Mouse (Mus musculus) limb, embryonic 14.5 days (tissue): ENCODE results near the gene Cry2. TPM values are rescaled to one million over a fixed set of nuclear protein-coding genes. Genes with fewer than 3 reads are reported as not detected.
"Not testable (repeated sequence)": the region's sequence is repeated elsewhere in the genome, so short reads cannot be mapped to it uniquely, and the experiment has no call there.

ENCODE experiments used
- ATAC-seq: fragments of 200-750 bp; cut with Nextera tagmentation; 2 replicates; pipeline ENCODE4 v1.8.0; 2017; ENCODE audit warnings: low read depth, moderate number of reproducible peaks, moderate TSS enrichment; ENCODE audit not compliant: low FRiP score
- DNase-seq: peaks from one replicate; pipeline ENCODE4 v3.0.0-alpha.2; 2015; ENCODE audit warnings: low spot score
- H3K27ac ChIP-seq: fragments of 300-500 bp; sonication (generic); replicated peaks from 2 replicates; pipeline ENCODE4 v1.5.1; 2014; ENCODE audit warnings: low read depth, mild to moderate bottlenecking, low read length, moderate library complexity, mixed read lengths
- H3K27me3 ChIP-seq: fragments of 300-500 bp; sonication (generic); 2 replicates; pipeline ENCODE4 v1.6.1; 2014; ENCODE audit warnings: low read length, mixed read lengths; ENCODE audit not compliant: control insufficient read depth, insufficient read depth
- H3K36me3 ChIP-seq: fragments of 300-500 bp; sonication (generic); 2 replicates; pipeline ENCODE4 v1.6.1; 2014; ENCODE audit warnings: mild to moderate bottlenecking, low read length, moderate library complexity, mixed read lengths; ENCODE audit not compliant: control insufficient read depth, insufficient read depth
- H3K4me1 ChIP-seq: fragments of 300-500 bp; sonication (generic); 2 replicates; pipeline ENCODE4 v1.6.1; 2014; ENCODE audit warnings: antibody characterized with exemption, low read length, mixed read lengths; ENCODE audit not compliant: control insufficient read depth, insufficient read depth
- H3K4me2 ChIP-seq: fragments of 300-500 bp; sonication (generic); replicated peaks from 2 replicates; pipeline ENCODE4 v1.6.1; 2014; ENCODE audit warnings: low read depth, mild to moderate bottlenecking, low read length, moderate library complexity; ENCODE audit not compliant: severe bottlenecking
- H3K4me3 ChIP-seq: fragments of 300-500 bp; sonication (generic); replicated peaks from 2 replicates; pipeline ENCODE4 v1.5.1; 2014; ENCODE audit warnings: low read length
- H3K9ac ChIP-seq: fragments of 300-500 bp; sonication (generic); 2 replicates; pipeline ENCODE4 v1.6.1; 2014; ENCODE audit warnings: mild to moderate bottlenecking, low read depth, low read length, moderate library complexity; ENCODE audit not compliant: severe bottlenecking
- H3K9me3 ChIP-seq: fragments of 300-500 bp; sonication (generic); 2 replicates; pipeline ENCODE4 v1.6.1; 2016; ENCODE audit warnings: low read length; ENCODE audit not compliant: control insufficient read depth
- POLR2A ChIP-seq: fragments of 200-500 bp; IDR thresholded peaks from 2 replicates; pipeline ENCODE4 v1.8.0; 2012; ENCODE audit warnings: inconsistent platforms, mild to moderate bottlenecking, moderate library complexity, borderline replicate concordance; ENCODE audit not compliant: insufficient read depth, insufficient read length; ENCODE audit errors: extremely low read depth
- WGBS: fragments of 180-500 bp; shearing (Covaris S2); extraction: QIAGEN DNeasy Blood & Tissue Kit; methylation state at CpG from one replicate; pipeline ENCODE4 v1.1.7; 2014; 5-methylcytosine and 5-hydroxymethylcytosine counted together
- polyA plus RNA-seq, 2 experiments: library from polyadenylated mRNA; depleted of rRNA in 1 of 2; stranded (reverse) in 1 of 2; unstranded in 1 of 2; fragments of >200 nt; fragmentation: Nextera tagmentation in 1 of 2; extraction: Ambion mirVana in 1 of 2; gene quantifications; 2 replicates each; pipeline versions ENCODE4 v1.2.1 to v1.2.3; 2012 to 2014

Gene Cry2
- polyA plus RNA-seq, 2 experiments = 27.2 to 30.2 TPM

DNA sequence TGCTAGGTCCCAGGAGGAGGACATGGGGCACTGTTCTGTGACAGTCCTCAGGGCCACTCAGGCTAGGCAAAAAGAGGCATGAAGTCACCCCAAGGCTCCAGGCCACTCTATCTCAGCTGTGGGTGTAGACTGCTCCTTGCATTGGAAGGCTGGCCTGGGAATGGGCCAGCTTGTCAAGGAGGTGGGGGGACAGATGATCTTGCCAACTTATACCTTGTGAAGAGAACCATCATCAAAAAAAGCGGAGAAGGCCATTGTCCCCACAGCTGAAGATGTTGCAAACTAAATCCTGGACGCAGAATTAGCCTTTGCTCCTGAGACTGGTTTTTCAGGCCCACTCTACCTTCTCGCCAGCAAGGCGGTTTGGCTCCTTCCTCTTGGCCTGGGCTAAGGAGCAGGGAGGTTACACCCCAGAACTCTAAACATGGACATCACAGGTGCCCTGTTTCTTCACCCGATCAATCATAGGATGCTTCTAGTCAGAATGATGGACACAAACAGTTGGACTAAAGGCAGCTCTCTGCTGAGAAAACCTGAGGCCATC lies 30.0 kb downstream of the Cry2 start:
- no peak overlapping the region for H3K4me2 ChIP-seq
- ATAC-seq = no peak
- no peak for DNase-seq
- H3K36me3 ChIP-seq = peaks cover 47% of the 10 kb centered on the region
- H3K27ac ChIP-seq = no peak overlapping the region
- peaks cover 7% of the 10 kb centered on the region for H3K27me3 ChIP-seq
- no peak overlapping the region for H3K4me3 ChIP-seq
- WGBS = 95% methylated on average over 5 of the region's 5 CpGs
- no peak for TF ChIP-seq POLR2A
- no peaks in the 10 kb centered on the region for H3K9me3 ChIP-seq
- H3K4me1 ChIP-seq = peaks cover 4% of the 10 kb centered on the region; the same call in 1 of the 2 replicates
- no peak overlapping the region for H3K9ac ChIP-seq

DNA sequence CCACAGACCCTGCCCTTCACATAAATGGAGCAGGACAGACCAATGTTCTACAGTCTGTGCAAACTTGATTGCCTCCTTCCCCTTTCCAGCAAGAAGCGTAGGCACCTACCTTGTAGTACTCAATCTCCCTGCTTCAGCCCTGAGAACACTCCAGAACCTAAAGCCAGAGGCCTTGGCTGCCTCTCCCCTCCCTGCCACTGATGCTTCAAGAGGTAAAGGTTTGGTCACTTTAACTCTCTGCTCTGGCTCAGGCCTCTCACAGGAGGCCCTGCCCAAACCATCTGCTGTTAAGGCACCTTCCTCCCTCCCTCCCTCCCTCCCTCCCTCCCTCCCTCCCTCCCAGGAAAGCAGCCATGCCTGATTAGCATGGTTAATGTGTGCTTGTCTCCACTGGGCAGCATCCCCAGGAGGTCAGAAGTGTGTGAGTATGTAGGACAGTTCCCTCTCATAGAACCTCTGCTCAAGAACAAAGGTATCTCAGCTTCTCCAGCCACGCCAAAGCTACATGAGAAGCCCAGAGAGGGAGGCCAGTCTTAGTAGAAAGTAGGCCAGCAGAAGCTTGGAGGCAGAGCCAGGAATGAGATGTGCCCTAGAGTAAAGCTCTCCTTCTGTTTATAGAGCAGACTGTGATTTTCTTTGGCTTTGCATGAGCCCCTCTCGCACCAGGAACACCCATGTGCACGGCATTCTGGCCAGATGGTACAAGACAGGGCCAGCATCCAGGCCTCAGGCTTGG lies 31.1 kb downstream of the Cry2 start:
- no peak for DNase-seq
- 75% methylated on average over 4 of the region's 4 CpGs for WGBS
- Histone ChIP-seq H3K4me3 (no peak overlapping the region), H3K9me3 (no peaks in the 10 kb centered on the region), H3K9ac (no peak overlapping the region), H3K36me3 (peaks cover 36% of the 10 kb centered on the region), H3K27ac (no peak overlapping the region), H3K27me3 (peaks cover 7% of the 10 kb centered on the region), H3K4me1 (peaks cover 4% of the 10 kb centered on the region; the same call in 1 of the 2 replicates), H3K4me2 (no peak overlapping the region)
- no peak for ATAC-seq
- TF ChIP-seq POLR2A = no peak

DNA sequence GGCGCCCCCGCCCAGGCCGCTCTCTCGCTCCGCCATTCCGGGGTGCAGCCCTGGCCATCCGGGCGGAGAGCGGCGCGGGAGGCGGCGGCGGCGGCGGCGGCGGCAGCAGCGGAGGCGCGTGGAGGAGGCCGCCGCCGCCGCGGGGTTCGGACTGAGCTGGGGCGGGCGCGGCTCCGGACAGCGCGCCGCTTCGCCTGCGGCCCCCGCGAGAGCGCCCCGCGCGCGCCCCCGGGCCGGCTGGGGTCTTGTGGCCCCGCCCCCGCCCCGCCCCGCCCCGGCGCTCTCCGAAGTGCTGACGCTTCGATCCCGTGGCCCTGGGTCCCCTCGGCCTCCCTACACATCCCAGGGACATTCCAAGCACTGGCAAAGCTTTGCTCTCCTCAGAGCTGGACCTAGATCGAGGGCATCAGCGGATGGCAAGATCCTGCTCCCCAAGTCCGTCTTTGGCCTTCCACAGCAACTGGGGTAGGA lies 32.7 kb downstream of the Cry2 start, which contains the start of gene Mapk8ip1:
Mapk8ip1 (minus strand) TSS at position 173 of the 471 bp plus-strand sequence.
- H3K4me3 ChIP-seq = peak within 1 kb of the TSS; percentile 55
- H3K36me3 ChIP-seq = peaks cover 22% of the 10 kb centered on the region
- peak; percentile 13 for DNase-seq
- H3K27ac ChIP-seq = no peak within 1 kb of the TSS
- TF ChIP-seq POLR2A = no peak
- no peaks in the 10 kb centered on the region for H3K9me3 ChIP-seq
- H3K4me2 ChIP-seq = peak within 1 kb of the TSS; percentile 92
- peak within 1 kb of the TSS; percentile 68 for H3K9ac ChIP-seq
- 4% methylated on average over 23 of the region's 59 CpGs for WGBS
- H3K27me3 ChIP-seq = peaks cover 7% of the 10 kb centered on the region
- ATAC-seq = peak; percentile 78
- peaks cover 4% of the 10 kb centered on the region; the same call in 1 of the 2 replicates for H3K4me1 ChIP-seq

DNA sequence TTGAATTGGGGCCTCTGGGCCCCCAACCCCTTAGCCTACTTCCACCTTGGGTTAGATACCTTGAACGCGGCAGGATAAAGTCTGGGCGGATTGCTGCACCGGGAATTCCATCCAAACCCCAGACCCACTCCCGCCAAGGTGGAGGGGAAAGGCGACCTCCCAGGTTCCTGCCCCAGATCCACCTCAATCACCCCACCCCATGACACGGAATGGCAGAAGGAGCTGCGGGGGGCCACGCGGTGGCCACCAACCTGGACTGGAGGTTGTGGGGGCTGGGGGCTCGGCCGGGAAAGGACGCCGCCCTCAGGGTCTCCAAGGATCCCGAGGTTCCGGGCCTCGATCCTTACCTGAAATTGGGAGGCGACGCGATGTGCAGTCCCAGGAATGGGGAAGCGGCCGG lies 33.2 kb downstream of the Cry2 start:
- H3K36me3 ChIP-seq = peaks cover 18% of the 10 kb centered on the region
- H3K9me3 ChIP-seq = no peaks in the 10 kb centered on the region
- DNase-seq (no peak), ATAC-seq (no peak)
- H3K4me3 ChIP-seq = peak overlapping the region; percentile 55
- peaks cover 7% of the 10 kb centered on the region for H3K27me3 ChIP-seq
- peaks cover 4% of the 10 kb centered on the region; the same call in 1 of the 2 replicates for H3K4me1 ChIP-seq
- H3K27ac ChIP-seq = no peak overlapping the region
- TF ChIP-seq POLR2A = no peak
- peak overlapping the region; percentile 68 for H3K9ac ChIP-seq
- H3K4me2 ChIP-seq = peak overlapping the region; percentile 92
- 1% methylated on average over 21 of the region's 22 CpGs for WGBS

DNA sequence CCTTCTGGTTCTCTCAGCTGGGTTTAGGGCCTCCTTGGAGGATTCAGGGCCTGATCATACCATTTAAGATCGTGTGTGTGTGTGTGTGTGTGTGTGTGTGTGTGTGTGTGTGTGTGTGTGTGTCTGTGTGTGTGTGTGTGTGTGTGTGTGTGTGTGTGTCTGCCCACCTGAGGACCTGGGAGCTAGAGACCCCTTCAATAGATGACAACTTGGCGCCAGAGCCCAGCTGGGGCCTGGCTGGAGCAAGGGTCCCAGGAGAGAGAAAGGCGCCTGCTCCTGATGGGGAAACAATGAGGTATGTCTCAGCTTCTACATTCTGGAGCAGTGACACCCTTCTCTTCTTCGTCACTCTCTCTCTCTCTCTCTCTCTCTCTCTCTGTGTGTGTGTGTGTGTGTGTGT lies 34.0 kb downstream of the Cry2 start:
- H3K4me2 ChIP-seq, H3K27ac ChIP-seq, ATAC-seq, H3K27me3 ChIP-seq, H3K36me3 ChIP-seq, H3K4me1 ChIP-seq, DNase-seq, H3K9ac ChIP-seq, H3K4me3 ChIP-seq, H3K9me3 ChIP-seq: not testable (repeated sequence)
- WGBS = 86% methylated on average over 3 of the region's 4 CpGs
